Mouse (Mus musculus): ENCODE data around the gene Avpi1. TPM values are rescaled to one million over a fixed set of nuclear protein-coding genes. Genes with fewer than 3 reads are reported as not detected.

Gene Avpi1
- polyA plus RNA-seq, 1 experiment from 2014 or later, result 37.1 TPM

GRCm38 (mm10) chr19:42120451-42120850, 8.4 kb downstream of the Avpi1 start:
- H3K4me3 ChIP-seq (replicated peaks; ENCODE audit: low read depth, low read length), result no peak overlapping the region
- peaks cover 46% of the 10 kb centered on the region for H3K36me3 ChIP-seq (ENCODE audit: insufficient read depth, low read length)
- H3K9me3 ChIP-seq (replicated peaks; ENCODE audit: low read length), result no peaks in the 10 kb centered on the region
- H3K9ac ChIP-seq (ENCODE audit: low read depth, low read length), result no peak overlapping the region
- 91% methylated on average over 8 of the region's 8 CpGs for WGBS
- no peak for TF ChIP-seq CTCF (IDR thresholded peaks at IDR 0.05; ENCODE audit: low read depth)
- H3K27ac ChIP-seq, result no peak overlapping the region
- no peaks in the 10 kb centered on the region for H3K27me3 ChIP-seq (ENCODE audit: insufficient read depth, low read length)
- H3K4me1 ChIP-seq (replicated peaks; ENCODE audit: insufficient read depth, low read length), result no peaks in the 10 kb centered on the region
- no peak overlapping the region for H3K4me2 ChIP-seq (ENCODE audit: low read length)
- DNase-seq (ENCODE audit: low spot score) (no peak), ATAC-seq (replicated peaks; ENCODE audit: low FRiP score, low read depth) (no peak)

- 54% methylated on average over 5 of the region's 5 CpGs for WGBS
- Histone ChIP-seq H3K9me3 (replicated peaks; ENCODE audit: low read length) (no peaks in the 10 kb centered on the region), H3K9ac (ENCODE audit: low read depth, low read length) (no peak overlapping the region), H3K4me3 (replicated peaks; ENCODE audit: low read depth, low read length) (no peak overlapping the region), H3K4me2 (ENCODE audit: low read length) (no peak overlapping the region), H3K4me1 (replicated peaks; ENCODE audit: insufficient read depth, low read length) (no peaks in the 10 kb centered on the region), H3K36me3 (ENCODE audit: insufficient read depth, low read length) (peaks cover 41% of the 10 kb centered on the region), H3K27me3 (ENCODE audit: insufficient read depth, low read length) (no peaks in the 10 kb centered on the region), H3K27ac (no peak overlapping the region)
- no peak for TF ChIP-seq CTCF (IDR thresholded peaks at IDR 0.05; ENCODE audit: low read depth)
- no peak for ATAC-seq (replicated peaks; ENCODE audit: low FRiP score, low read depth)
- DNase-seq (ENCODE audit: low spot score), result no peak
Observed at GRCm38 (mm10) chr19:42118596-42118995, 10.3 kb downstream of the Avpi1 start.

GRCm38 (mm10) chr19:42118142-42118541, 10.7 kb downstream of the Avpi1 start:
- WGBS, result 90% methylated on average over 9 of the region's 9 CpGs
- no peaks in the 10 kb centered on the region for H3K9me3 ChIP-seq (replicated peaks; ENCODE audit: low read length)
- H3K4me2 ChIP-seq (ENCODE audit: low read length), result no peak overlapping the region
- no peak overlapping the region for H3K27ac ChIP-seq
- H3K4me1 ChIP-seq (replicated peaks; ENCODE audit: insufficient read depth, low read length), result no peaks in the 10 kb centered on the region
- DNase-seq (ENCODE audit: low spot score), result no peak
- H3K36me3 ChIP-seq (ENCODE audit: insufficient read depth, low read length), result peaks cover 37% of the 10 kb centered on the region
- ATAC-seq (replicated peaks; ENCODE audit: low FRiP score, low read depth), result no peak
- no peak overlapping the region for H3K4me3 ChIP-seq (replicated peaks; ENCODE audit: low read depth, low read length)
- H3K27me3 ChIP-seq (ENCODE audit: insufficient read depth, low read length), result no peaks in the 10 kb centered on the region
- TF ChIP-seq CTCF (IDR thresholded peaks at IDR 0.05; ENCODE audit: low read depth), result no peak
- no peak overlapping the region for H3K9ac ChIP-seq (ENCODE audit: low read depth, low read length)

GRCm38 (mm10) chr19:42115783-42116335, 13.0 kb downstream of the Avpi1 start:
- Histone ChIP-seq H3K9me3 (replicated peaks; ENCODE audit: low read length) (no peaks in the 10 kb centered on the region), H3K4me2 (ENCODE audit: low read length) (no peak overlapping the region), H3K36me3 (ENCODE audit: insufficient read depth, low read length) (peaks cover 28% of the 10 kb centered on the region), H3K4me1 (replicated peaks; ENCODE audit: insufficient read depth, low read length) (no peaks in the 10 kb centered on the region), H3K27me3 (ENCODE audit: insufficient read depth, low read length) (no peaks in the 10 kb centered on the region), H3K27ac (no peak overlapping the region), H3K4me3 (replicated peaks; ENCODE audit: low read depth, low read length) (no peak overlapping the region), H3K9ac (ENCODE audit: low read depth, low read length) (no peak overlapping the region)
- no peak for ATAC-seq (replicated peaks; ENCODE audit: low FRiP score, low read depth)
- WGBS, result 87% methylated on average over 4 of the region's 4 CpGs
- DNase-seq (ENCODE audit: low spot score), result no peak
- TF ChIP-seq CTCF (IDR thresholded peaks at IDR 0.05; ENCODE audit: low read depth), result no peak

- Histone ChIP-seq H3K9me3 (replicated peaks; ENCODE audit: low read length) (no peaks in the 10 kb centered on the region), H3K4me1 (replicated peaks; ENCODE audit: insufficient read depth, low read length) (no peaks in the 10 kb centered on the region), H3K9ac (ENCODE audit: low read depth, low read length) (no peak overlapping the region), H3K4me3 (replicated peaks; ENCODE audit: low read depth, low read length) (no peak overlapping the region), H3K36me3 (ENCODE audit: insufficient read depth, low read length) (peaks cover 21% of the 10 kb centered on the region; the same call in 1 of the 2 replicates), H3K27me3 (ENCODE audit: insufficient read depth, low read length) (no peaks in the 10 kb centered on the region), H3K27ac (no peak overlapping the region), H3K4me2 (ENCODE audit: low read length) (no peak overlapping the region)
- no peak for TF ChIP-seq CTCF (IDR thresholded peaks at IDR 0.05; ENCODE audit: low read depth)
- 97% methylated on average over 9 of the region's 9 CpGs for WGBS
- DNase-seq (ENCODE audit: low spot score), result no peak
- ATAC-seq (replicated peaks; ENCODE audit: low FRiP score, low read depth), result no peak
Observed at GRCm38 (mm10) chr19:42104681-42105080, 24.2 kb downstream of the Avpi1 start.

GRCm38 (mm10) chr19:42099406-42099805, 29.5 kb downstream of the Avpi1 start:
- peaks cover 11% of the 10 kb centered on the region; the same call in 1 of the 2 replicates for H3K36me3 ChIP-seq (ENCODE audit: insufficient read depth, low read length)
- no peak for TF ChIP-seq CTCF (IDR thresholded peaks at IDR 0.05; ENCODE audit: low read depth)

More at GRCm38 (mm10) chr19:42099406-42099805, 29.5 kb downstream of the Avpi1 start:
- Histone ChIP-seq H3K27me3 (ENCODE audit: insufficient read depth, low read length) (no peaks in the 10 kb centered on the region), H3K4me2 (ENCODE audit: low read length) (no peak overlapping the region), H3K9ac (ENCODE audit: low read depth, low read length) (no peak overlapping the region), H3K4me1 (replicated peaks; ENCODE audit: insufficient read depth, low read length) (no peaks in the 10 kb centered on the region), H3K27ac (no peak overlapping the region), H3K4me3 (replicated peaks; ENCODE audit: low read depth, low read length) (no peak overlapping the region), H3K9me3 (replicated peaks; ENCODE audit: low read length) (no peaks in the 10 kb centered on the region)
- ATAC-seq (replicated peaks; ENCODE audit: low FRiP score, low read depth) (no peak), DNase-seq (ENCODE audit: low spot score) (no peak)
- 86% methylated on average over 3 of the region's 3 CpGs for WGBS
